11 mouse cellular contexts compared by ENCODE assay signal in genomic region chr13:43336425-43337221, GRCm38 (mm10). TPM values are rescaled to one million over a fixed set of nuclear protein-coding genes. Genes with fewer than 3 reads are reported as not detected.
DNase-seq lines count a peak whose midpoint lies in the region; ATAC-seq and TF ChIP-seq lines count a peak whose summit lies in the region.
"Had no signal": no experiment of that assay in that cellular context is flagged by ENCODE, and none has a peak within 500 bp of the region (broad histone marks: within the 10 kb centered on the region; RNA-seq: fewer than 3 reads in every experiment).

No protein-coding gene starts in this region.

- H3K4me2 ChIP-seq in heart, embryonic 15.5 days: no peak overlapping the region
- no peak overlapping the region for H3K4me2 ChIP-seq in embryonic facial prominence, embryonic 11.5 days (ENCODE audit: low read depth, low read length)
- no peak overlapping the region for H3K4me2 ChIP-seq in limb, embryonic 14.5 days (replicated peaks; ENCODE audit: low read depth, low read length, severe bottlenecking)
- H3K4me2 ChIP-seq: forebrain, embryonic 13.5 days had no signal

- H3K4me3 ChIP-seq in heart, embryonic 15.5 days: no peak overlapping the region
- H3K4me3 ChIP-seq in heart, adult 2 months: no peak overlapping the region
- no peak overlapping the region for H3K4me3 ChIP-seq in embryonic facial prominence, embryonic 11.5 days (ENCODE audit: low read depth, low read length)
- H3K4me3 ChIP-seq in limb, embryonic 14.5 days (replicated peaks; ENCODE audit: low read length): no peak overlapping the region
- H3K4me3 ChIP-seq: forebrain, embryonic 13.5 days had no signal

- H3K36me3 ChIP-seq in heart, embryonic 15.5 days: no peaks in the 10 kb centered on the region
- no peaks in the 10 kb centered on the region for H3K36me3 ChIP-seq in heart, adult 2 months (ENCODE audit: control insufficient read depth, insufficient read depth, low read length)
- H3K36me3 ChIP-seq in embryonic facial prominence, embryonic 11.5 days (replicated peaks; ENCODE audit: control insufficient read depth, insufficient read depth, low read depth, low read length): no peaks in the 10 kb centered on the region
- no peaks in the 10 kb centered on the region for H3K36me3 ChIP-seq in limb, embryonic 14.5 days (ENCODE audit: control insufficient read depth, insufficient read depth, low read length)

- ATAC-seq in heart, embryonic 15.5 days (replicated peaks; ENCODE audit: insufficient number of reproducible peaks, insufficient read depth, low FRiP score, low read depth): no peak
- ATAC-seq in embryonic facial prominence, embryonic 11.5 days (replicated peaks; ENCODE audit: insufficient number of reproducible peaks, low FRiP score, low TSS enrichment, low read depth): no peak
- ATAC-seq in limb, embryonic 14.5 days (ENCODE audit: low FRiP score, low read depth): no peak
- ATAC-seq: forebrain, embryonic 13.5 days had no signal

- no peaks in the 10 kb centered on the region for H3K27me3 ChIP-seq in heart, embryonic 15.5 days
- no peaks in the 10 kb centered on the region for H3K27me3 ChIP-seq in heart, adult 2 months (ENCODE audit: control insufficient read depth, insufficient read depth, low read length)
- no peaks in the 10 kb centered on the region for H3K27me3 ChIP-seq in embryonic facial prominence, embryonic 11.5 days (ENCODE audit: control insufficient read depth, insufficient read depth, low read length)
- H3K27me3 ChIP-seq in limb, embryonic 14.5 days (ENCODE audit: control insufficient read depth, insufficient read depth, low read length): no peaks in the 10 kb centered on the region
- H3K27me3 ChIP-seq: forebrain, embryonic 13.5 days had no signal

- DNase-seq in heart, adult 2 months: no peak
- peak; percentile 6 for DNase-seq in embryonic facial prominence, embryonic 11.5 days (ENCODE audit: low spot score)
- DNase-seq in limb, embryonic 14.5 days (ENCODE audit: low spot score): peak; percentile 39
- peak; percentile 17 to 55 for DNase-seq in lung, postnatal 4 days
- no peak for DNase-seq in adrenal gland, postnatal 10 days
- no peak for DNase-seq in cerebellum, postnatal 4 days (ENCODE audit: low spot score in 2 of 2)
- no peak for DNase-seq in adrenal gland, adult 18-20 months (ENCODE audit: low spot score in 2 of 2)
- DNase-seq: gastrocnemius, postnatal 25 days; kidney, adult 8-10 months had no signal

- TF ChIP-seq EP300 in heart, adult 2 months (IDR thresholded peaks at IDR 0.05; ENCODE audit: insufficient read depth, low read depth, low read length): no peak

- no peaks in the 10 kb centered on the region for H3K79me2 ChIP-seq in heart, adult 2 months (replicated peaks; ENCODE audit: control insufficient read depth, insufficient read depth, low read length)

- TF ChIP-seq POLR2A in heart, adult 2 months (IDR thresholded peaks at IDR 0.05; ENCODE audit: insufficient read depth, low read depth, low read length): no peak
- TF ChIP-seq POLR2A in limb, embryonic 14.5 days (IDR thresholded peaks at IDR 0.05; ENCODE audit: borderline replicate concordance, extremely low read depth, insufficient read depth, insufficient read length): no peak

- intact Hi-C loops in heart, adult 2 months (cut with DNase I): no loop called here

- no peak for TF ChIP-seq CTCF in heart, adult 2 months (IDR thresholded peaks at IDR 0.05)

- peak overlapping the region; percentile 16; the same call in 1 of the 2 replicates for H3K27ac ChIP-seq in heart, embryonic 15.5 days
- no peak overlapping the region for H3K27ac ChIP-seq in heart, adult 2 months
- no peak overlapping the region for H3K27ac ChIP-seq in embryonic facial prominence, embryonic 11.5 days (replicated peaks; ENCODE audit: low read depth, low read length)
- H3K27ac ChIP-seq in limb, embryonic 14.5 days (replicated peaks; ENCODE audit: low read depth, low read length): peak overlapping the region; percentile 41; the same call in 1 of the 2 replicates
- H3K27ac ChIP-seq: forebrain, embryonic 13.5 days had no signal

- no peaks in the 10 kb centered on the region for H3K9me3 ChIP-seq in heart, embryonic 15.5 days (replicated peaks)
- H3K9me3 ChIP-seq in embryonic facial prominence, embryonic 11.5 days (replicated peaks; ENCODE audit: control insufficient read depth, low read length): no peaks in the 10 kb centered on the region
- H3K9me3 ChIP-seq in limb, embryonic 14.5 days (ENCODE audit: control insufficient read depth, low read length): no peaks in the 10 kb centered on the region
- H3K9me3 ChIP-seq: forebrain, embryonic 13.5 days had no signal

- H3K9ac ChIP-seq in heart, embryonic 15.5 days: no peak overlapping the region
- no peak overlapping the region for H3K9ac ChIP-seq in heart, adult 2 months (ENCODE audit: low read depth, low read length)
- H3K9ac ChIP-seq in embryonic facial prominence, embryonic 11.5 days (replicated peaks; ENCODE audit: low read length): no peak overlapping the region
- H3K9ac ChIP-seq in limb, embryonic 14.5 days (ENCODE audit: low read depth, low read length, severe bottlenecking): no peak overlapping the region
- H3K9ac ChIP-seq: forebrain, embryonic 13.5 days had no signal

- peaks cover 13% of the 10 kb centered on the region for H3K4me1 ChIP-seq in heart, embryonic 15.5 days (replicated peaks)
- no peaks in the 10 kb centered on the region for H3K4me1 ChIP-seq in heart, adult 2 months (ENCODE audit: control insufficient read depth, insufficient read depth, low read length)
- no peaks in the 10 kb centered on the region for H3K4me1 ChIP-seq in embryonic facial prominence, embryonic 11.5 days (ENCODE audit: control insufficient read depth, insufficient read depth, low read length)
- H3K4me1 ChIP-seq in limb, embryonic 14.5 days (ENCODE audit: control insufficient read depth, insufficient read depth, low read length): no peaks in the 10 kb centered on the region; the same call in 1 of the 2 replicates

- WGBS in heart, embryonic 15.5 days: 58% methylated on average over 12 of the region's 12 CpGs
- WGBS in heart, adult 2 months: 71% methylated on average over 12 of the region's 12 CpGs
- WGBS in embryonic facial prominence, embryonic 11.5 days: 79% methylated on average over 12 of the region's 12 CpGs
- 46% methylated on average over 12 of the region's 12 CpGs for WGBS in limb, embryonic 14.5 days

RNA-seq across cellular contexts. Expression of gene Sirt5, which starts 28.7 kb away (rescaled TPM):
- 30.0 and 36.3 TPM in 2 replicates for polyA plus RNA-seq in heart, embryonic 15.5 days (2015; fragmentation: Nextera tagmentation; extraction: Ambion mirVana)
- total RNA-seq in heart, adult 2 months (2021): 10 to 100 TPM; 53.9 to 58.9 TPM
- polyA plus RNA-seq in heart, adult 2 months (2012; rRNA removed): 25.7 and 37.5 TPM in 2 replicates
- polyA plus RNA-seq in embryonic facial prominence, embryonic 11.5 days (2014; fragmentation: Nextera tagmentation; extraction: Ambion mirVana): 33.2 and 35.2 TPM in 2 replicates
- 21.5 and 23.0 TPM in 2 replicates for polyA plus RNA-seq in limb, embryonic 14.5 days (2012; rRNA removed)
- polyA plus RNA-seq in limb, embryonic 14.5 days (2014; fragmentation: Nextera tagmentation; extraction: Ambion mirVana): 23.9 and 26.8 TPM in 2 replicates
- 10 to 100 TPM; 24.9 to 34.0 TPM for total RNA-seq in adrenal gland, postnatal 10 days (2021)
- 10 to 100 TPM; 26.8 to 32.7 TPM for total RNA-seq in adrenal gland, adult 18-20 months (2021)

RNA-seq across cellular contexts. Expression of gene Gfod1, which starts 32.7 kb away (rescaled TPM):
- polyA plus RNA-seq in heart, embryonic 15.5 days (2015; fragmentation: Nextera tagmentation; extraction: Ambion mirVana): 0.73 and 0.81 TPM in 2 replicates
- total RNA-seq in heart, adult 2 months (2021): 10 to 100 TPM; 33.7 to 34.1 TPM
- polyA plus RNA-seq in heart, adult 2 months (2012; rRNA removed): 9.5 and 19.2 TPM in 2 replicates
- 0.50 and 0.63 TPM in 2 replicates for polyA plus RNA-seq in embryonic facial prominence, embryonic 11.5 days (2014; fragmentation: Nextera tagmentation; extraction: Ambion mirVana)
- 2.8 and 3.0 TPM in 2 replicates for polyA plus RNA-seq in limb, embryonic 14.5 days (2012; rRNA removed)
- 1.2 and 1.6 TPM in 2 replicates for polyA plus RNA-seq in limb, embryonic 14.5 days (2014; fragmentation: Nextera tagmentation; extraction: Ambion mirVana)
- 10 to 100 TPM; 10.1 to 11.7 TPM for total RNA-seq in adrenal gland, postnatal 10 days (2021)
- 10 to 100 TPM; 10.2 to 13.8 TPM for total RNA-seq in adrenal gland, adult 18-20 months (2021)

Comparison
In these comparisons a context has a peak if more than half of its experiments do, and no peak if none do; other contexts are left out.
1. H3K27ac ChIP-seq: peak in heart, embryonic 15.5 days (single experiment) and limb, embryonic 14.5 days (single experiment); none in heart, adult 2 months (single experiment) and embryonic facial prominence, embryonic 11.5 days (single experiment).
2. DNase-seq: peak in embryonic facial prominence, embryonic 11.5 days (single experiment), limb, embryonic 14.5 days (single experiment) and lung, postnatal 4 days (2 of 2); none in heart, adult 2 months (0 of 2), adrenal gland, postnatal 10 days (single experiment), cerebellum, postnatal 4 days (0 of 2) and adrenal gland, adult 18-20 months (0 of 2).